Mouse (Mus musculus) lung, adult 18-20 months (tissue): ENCODE results near the gene Isy1.
"Not testable (repeated sequence)": the region's sequence is repeated elsewhere in the genome, so short reads cannot be mapped to it uniquely, and the experiment has no call there.

Source experiments
- DNase-seq, 2 experiments: peaks; one replicate each; pipeline ENCODE4 v3.0.0; 2022; ENCODE audit warnings: mixed read lengths in 2 of 2

The Isy1 gene

DNA sequence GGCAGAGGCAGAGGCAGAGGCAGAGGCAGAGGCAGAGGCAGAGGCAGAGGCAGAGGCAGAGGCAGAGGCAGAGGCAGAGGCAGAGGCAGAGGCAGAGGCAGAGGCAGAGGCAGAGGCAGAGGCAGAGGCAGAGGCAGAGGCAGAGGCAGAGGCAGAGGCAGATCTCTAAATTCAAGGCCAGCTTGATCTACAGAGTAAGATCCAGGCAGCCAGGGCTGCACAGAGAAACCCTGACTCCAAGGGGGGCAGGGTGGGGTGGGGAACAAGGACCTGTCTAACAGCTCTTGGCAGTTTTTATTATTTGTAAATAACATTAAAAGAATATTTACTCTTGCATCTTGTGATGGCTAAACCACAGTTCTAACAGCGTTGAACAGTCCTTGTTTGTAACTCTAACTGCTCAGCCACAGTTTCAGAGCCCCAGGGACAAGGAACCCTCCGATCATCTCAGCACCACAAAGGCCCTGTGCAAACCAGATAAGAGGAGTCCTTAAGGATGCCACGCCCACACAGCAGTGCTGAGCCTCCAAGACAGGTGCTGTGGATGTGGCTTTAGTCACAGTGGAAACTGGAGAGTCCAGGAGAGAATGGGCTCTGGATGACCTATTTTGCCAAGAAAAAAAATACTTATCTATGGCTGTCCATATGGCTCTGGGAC is 62.9 kb downstream of the Isy1 start:
- no peak for DNase-seq

GRCm38 (mm10) chr6:87774909-87775308 is 63.7 kb downstream of the Isy1 start:
- DNase-seq, result no peak

DNA sequence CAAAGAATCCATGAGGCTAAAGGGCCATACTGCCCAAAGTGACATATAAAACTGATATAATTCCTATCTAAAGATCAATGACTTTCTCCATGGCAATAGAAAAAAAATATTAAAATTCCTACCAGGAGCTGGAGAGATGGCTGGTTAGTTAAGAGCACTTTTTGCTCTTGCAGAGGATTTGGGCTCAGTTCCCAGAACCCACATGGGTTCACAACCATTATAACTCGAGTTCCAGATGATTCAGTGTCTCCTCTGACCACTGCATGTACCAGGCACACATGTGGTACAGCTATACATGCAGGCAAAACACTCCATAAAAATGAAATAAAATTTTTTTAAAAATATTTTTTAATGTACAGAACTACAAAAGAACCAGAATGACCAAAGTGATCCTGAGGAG is 64.1 kb downstream of the Isy1 start:
- DNase-seq, result no peak

DNA sequence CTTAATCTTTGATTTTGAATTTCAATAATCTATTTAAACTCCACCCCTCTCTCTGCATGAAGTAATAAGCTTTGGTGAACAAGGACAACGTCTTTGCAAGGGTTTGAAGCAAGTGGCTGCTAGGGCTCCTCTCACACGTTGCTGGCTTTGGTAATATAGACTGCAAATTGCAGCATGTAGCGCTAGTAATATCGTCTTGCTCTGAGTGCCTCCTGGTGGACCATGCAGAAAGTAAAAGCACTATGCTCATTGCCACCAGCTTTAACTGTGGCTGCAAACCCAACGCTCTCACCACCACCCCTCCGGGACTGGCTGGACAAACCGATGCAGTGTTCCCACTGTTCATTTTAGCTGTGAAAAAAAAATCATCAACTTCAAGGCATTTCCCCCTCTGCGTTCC is 68.0 kb downstream of the Isy1 start:
- no peak for DNase-seq

GRCm38 (mm10) chr6:87764296-87764695 is 74.3 kb downstream of the Isy1 start:
- DNase-seq, result not testable (repeated sequence)
